Mouse (Mus musculus) embryo, embryonic 11.5 days (tissue): Measurements from ENCODE around the gene Dhx16.
"Not testable (repeated sequence)": the region's sequence is repeated elsewhere in the genome, so short reads cannot be mapped to it uniquely, and the experiment has no call there.

Experiments used
- DNase-seq: peaks from one replicate; pipeline ENCODE4 v3.0.0-alpha.2; 2012; ENCODE audit warnings: low read depth, low spot score

Dhx16 gene

DNA sequence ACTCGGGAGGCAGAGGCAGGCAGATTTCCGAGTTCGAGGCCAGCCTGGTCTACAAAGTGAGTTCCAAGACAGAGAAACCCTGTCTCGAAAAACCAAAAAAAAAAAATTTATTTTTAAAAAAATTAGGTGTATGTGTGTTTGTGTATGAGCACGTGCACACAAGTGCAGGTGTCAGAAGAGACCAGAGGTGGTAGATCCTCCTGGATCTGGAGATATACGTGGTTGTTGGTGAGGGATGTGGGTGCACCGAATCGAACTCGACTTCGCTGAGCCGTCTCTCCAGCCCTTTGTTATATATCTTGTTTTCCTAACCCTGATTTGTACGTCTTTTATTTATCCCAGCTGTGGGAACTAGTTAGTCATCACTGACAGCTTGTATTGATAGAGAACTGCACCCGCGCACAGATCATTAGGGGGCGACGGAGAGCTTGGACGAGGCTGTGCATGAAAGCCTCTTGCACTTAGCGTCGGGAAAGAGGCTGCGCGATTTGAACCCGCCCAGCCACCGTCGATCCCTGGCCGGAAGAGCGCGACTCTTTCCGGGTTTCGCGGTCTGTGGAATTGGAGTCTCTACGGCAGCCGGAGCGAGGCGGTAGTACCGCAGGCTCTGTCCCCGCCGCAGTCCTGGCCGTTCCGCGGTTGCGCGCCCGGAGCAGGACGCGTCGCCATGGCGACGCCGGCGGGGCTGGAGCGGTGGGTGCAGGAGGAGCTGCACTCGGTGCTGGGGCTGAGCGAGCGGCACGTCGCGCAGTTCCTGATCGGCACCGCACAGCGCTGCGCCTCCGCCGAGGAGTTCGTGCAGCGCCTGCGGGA lies at the start of gene Dhx16:
Gene Dhx16 (plus strand): TSS at position 575 of the 813 bp plus-strand sequence.
- peak; percentile 89 for DNase-seq

DNA sequence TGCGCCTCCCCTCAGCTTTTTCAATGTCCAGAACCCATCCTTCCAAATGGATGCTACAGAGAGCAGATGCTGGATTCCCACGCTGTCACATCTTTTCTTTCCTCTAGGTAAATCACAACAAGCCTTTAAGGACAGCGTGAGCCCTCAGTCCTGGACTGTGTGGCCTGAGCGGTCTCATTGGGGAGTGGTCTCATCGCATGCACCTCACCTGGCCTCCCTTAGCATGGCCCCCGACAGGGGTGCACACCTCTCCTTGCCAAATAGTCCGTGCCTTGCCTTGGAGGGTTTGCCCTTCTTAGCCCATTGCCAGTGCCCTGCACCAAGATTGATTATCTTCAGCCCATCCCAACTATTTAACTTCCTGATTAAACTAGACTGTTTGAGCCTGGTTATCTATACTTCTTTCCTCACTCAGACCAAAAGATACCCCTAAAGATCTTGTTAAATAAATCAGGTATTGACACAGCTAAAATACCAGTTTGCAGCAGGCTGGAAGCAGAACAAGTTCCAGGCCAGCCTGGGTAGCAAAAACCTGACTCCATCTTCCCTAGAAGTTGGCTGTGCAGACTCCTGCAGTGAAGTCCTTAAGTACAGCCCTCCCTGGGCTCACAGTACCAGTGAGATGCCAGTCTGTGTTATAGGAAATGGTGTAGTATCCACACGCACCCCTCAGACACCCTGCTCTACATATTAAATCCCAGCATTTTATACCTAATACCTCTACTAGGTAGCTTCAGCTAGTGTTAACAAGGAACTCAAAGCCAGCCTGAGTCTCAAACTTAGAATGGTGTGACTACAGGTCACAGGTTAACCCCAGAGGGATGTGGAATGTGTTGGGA lies 47.0 kb upstream of the Dhx16 start:
- no peak for DNase-seq

DNA sequence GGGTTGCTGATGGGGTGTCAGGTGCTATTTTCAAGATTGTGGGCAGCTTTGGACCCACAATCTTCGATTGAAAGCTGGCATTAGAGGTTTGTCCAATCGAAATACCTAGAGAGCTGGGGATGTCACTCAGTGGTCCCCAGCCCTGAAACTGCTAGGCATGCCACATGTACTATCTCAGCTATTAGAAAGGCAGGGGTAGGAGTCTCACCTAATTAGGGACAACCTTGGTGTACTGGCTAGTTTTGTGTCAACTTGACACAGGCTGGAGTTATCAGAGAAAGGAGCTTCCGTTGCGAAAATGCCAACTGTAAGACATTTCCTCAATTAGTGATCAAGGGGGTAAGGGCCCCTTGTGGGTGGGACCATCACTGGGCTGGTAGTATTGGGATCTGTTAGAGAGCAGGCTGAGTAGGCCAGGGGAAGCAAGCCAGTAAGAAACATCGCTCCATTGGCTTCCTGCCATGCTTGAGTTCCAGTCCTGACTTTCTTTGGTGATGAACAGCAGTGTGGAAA lies 46.3 kb upstream of the Dhx16 start:
- DNase-seq = no peak

DNA sequence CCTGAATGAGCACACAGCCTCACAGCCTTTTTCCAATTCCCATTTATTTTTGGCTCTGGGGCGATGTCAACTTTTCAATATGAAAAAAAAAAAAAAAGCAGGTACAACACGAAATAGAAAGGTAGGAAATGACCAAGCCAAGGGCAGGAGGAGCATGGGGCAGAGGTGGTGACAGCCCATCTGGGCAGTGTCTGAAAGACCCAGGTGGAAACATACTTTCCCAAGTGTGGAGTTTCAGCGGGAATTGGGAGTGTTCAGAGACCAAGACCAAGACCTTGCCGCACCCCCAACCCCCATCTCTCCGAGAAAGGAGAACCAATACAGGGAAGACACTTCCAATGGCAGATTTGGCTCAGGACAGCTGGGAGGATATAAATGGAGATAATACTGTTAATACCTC lies 45.7 kb upstream of the Dhx16 start:
- no peak for DNase-seq

DNA sequence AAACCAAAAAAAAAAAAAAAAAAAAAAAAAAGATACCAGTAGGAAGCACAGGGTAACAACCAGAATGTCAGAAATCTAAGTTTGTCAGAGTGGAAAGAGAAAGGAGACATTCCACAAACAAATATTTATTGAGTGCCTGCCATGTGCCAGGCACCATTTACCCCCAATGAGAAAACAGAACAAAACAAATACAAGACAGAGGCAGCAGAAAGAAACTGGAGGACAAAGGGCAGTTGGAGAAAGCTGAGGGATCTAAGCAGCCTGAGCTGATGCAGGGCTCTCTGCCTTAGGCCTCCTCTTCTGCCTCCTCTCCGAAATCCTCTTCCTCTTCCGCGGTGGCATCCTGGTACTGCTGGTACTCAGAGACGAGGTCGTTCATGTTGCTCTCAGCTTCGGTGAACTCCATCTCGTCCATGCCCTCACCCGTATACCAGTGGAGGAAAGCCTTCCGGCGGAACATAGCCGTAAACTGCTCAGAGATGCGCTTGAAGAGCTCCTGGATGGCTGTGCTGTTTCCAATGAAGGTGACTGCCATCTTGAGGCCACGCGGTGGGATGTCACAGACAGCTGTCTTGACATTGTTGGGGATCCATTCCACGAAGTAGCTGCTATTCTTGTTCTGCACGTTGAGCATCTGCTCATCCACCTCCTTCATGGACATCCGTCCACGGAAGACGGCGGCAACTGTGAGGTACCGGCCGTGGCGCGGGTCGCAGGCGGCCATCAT lies 44.8 kb upstream of the Dhx16 start:
- no peak for DNase-seq

DNA sequence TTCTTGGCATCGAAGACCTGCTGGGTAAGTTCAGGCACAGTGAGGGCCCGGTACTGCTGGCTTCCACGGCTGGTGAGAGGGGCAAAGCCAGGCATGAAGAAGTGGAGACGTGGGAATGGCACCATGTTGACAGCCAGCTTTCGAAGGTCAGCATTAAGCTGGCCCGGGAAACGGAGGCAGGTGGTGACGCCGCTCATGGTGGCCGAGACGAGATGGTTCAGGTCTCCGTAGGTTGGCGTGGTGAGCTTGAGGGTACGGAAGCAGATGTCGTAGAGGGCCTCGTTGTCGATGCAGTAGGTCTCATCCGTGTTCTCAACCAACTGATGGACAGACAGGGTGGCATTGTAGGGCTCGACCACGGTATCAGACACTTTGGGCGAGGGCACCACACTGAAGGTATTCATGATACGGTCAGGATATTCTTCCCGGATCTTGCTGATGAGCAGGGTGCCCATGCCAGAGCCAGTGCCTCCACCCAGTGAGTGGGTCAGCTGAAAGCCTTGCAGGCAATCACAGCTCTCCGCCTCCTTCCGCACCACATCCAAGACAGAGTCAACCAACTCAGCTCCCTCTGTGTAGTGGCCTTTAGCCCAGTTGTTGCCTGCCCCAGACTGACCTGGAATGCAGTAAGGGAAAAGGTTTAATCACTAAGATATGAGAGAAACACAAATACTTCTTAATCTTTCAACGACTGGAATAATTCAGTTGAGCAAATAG lies 44.0 kb upstream of the Dhx16 start:
- DNase-seq = no peak

DNA sequence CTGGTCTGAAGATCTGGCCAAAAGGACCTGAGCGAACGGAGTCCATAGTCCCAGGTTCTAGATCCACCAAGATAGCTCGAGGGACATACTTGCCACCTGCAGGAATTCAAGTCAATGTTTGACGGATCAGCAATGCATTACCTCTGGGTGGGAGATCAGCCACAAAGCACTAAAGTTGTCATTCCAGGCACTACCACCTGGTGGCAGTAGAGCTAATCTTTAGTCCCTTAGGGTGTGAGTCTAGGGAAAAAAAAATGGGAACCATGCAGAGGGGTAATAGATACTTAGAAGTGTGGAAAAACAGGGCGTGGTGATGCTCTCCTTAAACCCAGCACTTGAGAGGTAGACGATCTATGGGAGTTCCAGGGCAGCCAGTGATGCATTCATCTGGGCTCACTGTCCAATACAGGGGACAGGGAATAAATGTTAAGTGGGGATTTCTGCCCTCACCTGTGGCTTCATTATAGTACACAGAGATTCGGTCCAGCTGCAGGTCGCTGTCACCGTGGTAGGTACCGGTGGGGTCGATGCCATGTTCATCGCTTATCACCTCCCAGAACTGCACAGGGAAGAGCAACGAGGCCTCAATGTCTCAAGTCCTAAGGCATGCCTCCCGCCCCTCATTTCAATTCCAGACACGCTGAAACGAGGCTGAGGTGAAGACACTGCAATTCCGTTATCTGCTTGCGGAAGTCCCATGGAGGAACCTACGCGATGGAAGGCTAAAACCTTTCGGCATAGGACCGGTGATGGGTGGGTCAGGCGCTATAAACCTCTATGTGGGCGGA lies 43.2 kb upstream of the Dhx16 start:
- DNase-seq = peak; percentile 75

DNA sequence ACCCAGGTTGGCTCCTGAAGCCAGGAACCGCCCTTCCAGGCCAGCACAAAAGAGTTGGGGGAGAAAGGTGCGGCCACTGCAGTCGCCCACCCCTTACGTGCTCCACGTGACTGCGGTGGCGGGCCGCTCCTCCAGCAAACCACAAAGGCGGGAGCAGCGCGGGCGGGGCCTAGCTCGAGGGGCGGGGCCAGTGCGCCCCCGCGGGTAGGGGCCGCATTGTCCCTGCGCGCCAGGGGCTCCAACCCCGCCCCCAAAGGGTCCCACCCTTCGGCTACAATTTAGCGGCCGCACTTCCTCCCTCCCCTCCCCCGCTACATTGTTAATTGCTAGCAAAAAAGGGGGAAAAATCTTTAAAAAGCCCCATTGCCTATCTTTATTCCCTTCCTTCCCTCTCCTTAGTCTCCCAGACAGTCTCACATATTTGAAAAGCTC lies 42.6 kb upstream of the Dhx16 start:
- peak; percentile 87 for DNase-seq

DNA sequence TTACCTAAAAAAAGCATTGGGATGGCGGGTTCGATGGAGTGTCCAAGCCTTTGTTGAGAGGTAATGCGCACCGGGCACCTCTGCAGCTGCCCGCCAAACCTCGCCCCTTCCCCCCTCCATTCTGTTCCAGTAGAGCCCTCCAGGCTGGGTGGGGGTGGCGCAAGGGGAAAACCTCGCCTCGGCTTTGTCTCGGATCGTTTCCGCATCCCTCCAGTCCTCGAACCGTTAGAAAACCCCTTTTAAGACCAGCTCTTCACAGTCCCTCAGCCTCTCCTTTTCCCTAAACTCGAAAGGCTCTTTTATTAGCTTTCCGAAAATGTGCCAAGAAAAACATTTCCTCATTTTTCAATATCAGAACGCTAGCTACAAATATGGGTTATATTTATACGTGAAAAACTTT lies 42.1 kb upstream of the Dhx16 start:
- DNase-seq = no peak

DNA sequence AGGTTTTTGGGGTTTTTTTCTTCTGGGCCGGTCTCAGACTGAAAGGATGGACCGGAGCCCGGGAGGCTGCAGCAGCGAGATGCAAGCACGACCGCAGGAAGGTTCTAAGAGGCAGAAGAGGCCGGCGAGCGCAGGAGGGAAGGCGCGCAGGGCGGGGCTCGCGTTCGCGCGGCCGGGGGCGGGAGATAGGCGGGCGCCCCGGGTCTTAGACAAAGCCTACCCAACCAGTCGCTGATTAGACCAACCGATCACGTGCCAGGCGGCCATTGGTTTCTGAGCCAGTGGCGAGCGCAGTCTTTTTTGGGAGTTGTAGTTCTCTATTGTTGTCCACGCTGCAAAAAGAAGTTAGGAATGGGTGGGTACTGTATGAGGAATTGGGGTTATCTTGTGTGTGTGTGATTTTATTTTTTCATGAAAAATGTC lies 41.5 kb upstream of the Dhx16 start, which contains the start of gene Tubb5:
Gene Tubb5 (minus strand): TSS at position 185 of the 423 bp plus-strand sequence.
- DNase-seq = peak; percentile 92

DNA sequence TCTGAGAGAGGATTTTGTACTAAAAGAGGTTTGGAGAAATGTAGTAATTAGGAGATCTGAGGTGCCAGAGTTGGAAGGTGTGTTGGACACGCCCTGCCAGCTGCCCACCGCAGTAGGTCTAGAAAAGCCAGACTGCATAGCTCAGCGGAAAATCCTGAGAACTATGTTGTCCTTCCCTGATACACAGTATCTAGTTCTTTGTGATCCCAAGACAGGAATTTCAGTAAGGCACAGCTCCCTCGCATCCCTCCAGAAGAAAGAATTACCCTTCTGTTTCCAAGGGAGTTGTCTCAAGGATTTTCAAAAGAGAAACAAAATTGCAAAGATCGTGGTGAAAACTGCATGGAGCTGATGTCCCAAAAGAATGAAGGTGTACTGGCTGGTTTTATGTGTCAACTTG lies 41.0 kb upstream of the Dhx16 start:
- no peak for DNase-seq

DNA sequence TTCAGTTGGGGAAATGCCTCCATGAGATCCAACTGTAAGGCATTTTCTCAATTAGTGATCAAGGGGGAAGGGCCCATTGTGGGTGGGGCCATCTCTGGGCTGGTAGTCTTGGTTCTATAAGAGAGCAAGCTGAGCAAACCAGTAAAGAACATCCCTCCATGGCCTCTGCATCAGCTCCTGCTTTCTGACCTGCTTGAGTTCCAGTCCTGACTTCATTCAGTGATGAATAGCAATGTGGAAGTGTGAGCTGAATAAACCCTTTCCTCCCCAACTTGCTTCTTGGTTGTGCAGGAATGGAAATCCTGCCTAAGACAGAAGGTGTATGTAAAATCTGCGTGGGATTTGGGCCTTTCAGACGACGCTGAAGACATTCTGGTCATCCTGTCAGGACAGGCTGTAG lies 40.6 kb upstream of the Dhx16 start:
- DNase-seq = not testable (repeated sequence)

DNA sequence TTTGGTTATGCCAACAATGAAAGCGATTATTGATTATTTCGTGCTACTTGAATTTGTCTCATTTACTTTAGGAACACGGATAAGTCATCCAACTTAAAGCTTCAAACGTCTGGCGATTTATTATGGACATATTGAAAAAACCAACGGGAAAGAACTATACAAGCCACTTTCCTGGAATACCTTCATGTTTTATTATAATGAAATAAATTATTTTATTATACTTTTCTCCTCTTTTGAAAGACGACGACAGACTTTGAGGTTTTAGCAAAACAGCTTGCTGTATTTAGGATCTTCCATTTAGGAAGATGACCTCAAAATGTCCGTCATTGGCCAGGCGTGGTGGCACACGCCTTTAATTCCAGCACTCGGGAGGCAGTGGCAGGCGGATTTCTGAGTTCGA lies 39.1 kb upstream of the Dhx16 start:
- no peak for DNase-seq

DNA sequence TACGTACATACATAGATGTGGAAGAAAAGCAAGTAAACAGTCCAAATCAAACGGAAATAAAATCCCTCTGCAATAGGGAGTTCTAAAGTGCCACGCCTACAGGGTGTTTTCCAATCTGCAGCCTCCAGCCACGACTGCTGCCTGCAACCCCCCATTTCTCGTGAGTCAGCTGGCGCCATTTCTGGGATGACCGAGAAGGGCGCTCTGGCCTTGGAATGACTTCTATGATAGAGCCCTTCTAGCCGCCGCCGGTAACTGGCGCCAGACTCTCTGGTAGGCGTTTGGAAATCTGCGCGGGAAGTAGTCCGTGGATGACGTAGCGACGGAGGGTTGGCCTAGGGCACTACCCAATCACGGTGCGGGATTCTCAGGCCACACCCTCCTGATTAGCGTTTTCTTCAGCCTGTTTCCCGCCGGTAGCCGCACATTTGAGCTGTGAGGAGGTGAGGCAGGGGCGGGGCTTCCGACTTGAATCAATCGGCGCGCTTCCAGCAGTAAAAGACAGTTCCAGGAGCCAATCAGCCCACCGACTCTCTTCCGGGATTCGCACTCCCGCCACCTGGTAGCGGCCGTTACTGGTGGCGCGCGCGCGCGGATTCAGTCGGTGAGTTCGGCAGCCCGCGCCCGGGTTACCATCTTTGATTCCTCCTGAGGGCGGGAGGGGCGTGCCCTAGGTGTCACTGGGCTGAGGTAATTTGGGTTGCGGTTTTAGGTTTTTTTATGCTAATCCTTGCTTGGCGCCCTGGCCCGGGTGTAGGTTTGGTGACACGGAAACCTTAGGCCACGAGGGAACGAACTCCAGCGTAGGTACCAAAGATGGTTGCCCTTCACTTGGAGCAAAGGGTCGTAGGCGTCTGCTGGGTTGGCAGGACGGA lies 38.3 kb upstream of the Dhx16 start, which contains the start of gene Mdc1:
Gene Mdc1 (plus strand): TSS at position 440 of the 875 bp plus-strand sequence.
- DNase-seq = peak; percentile 99

DNA sequence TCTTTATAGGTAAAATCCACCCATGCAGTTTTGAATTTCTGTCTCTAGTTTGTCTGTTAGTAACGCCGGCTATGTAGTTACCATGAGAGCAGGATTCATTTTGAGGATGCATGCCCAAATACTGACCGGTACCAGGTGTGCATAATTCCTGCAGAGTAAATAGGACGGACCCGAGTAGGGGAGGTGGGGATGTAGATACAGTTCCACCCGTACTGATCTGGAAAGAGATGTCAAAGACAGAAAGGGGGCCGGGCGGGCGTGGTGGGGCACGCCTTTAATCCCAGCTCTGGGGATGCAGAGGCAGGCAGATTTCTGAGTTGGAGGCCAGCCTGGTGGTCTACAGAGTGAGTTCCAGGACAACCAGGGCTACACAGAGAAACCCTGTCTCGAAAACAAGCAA lies 37.6 kb upstream of the Dhx16 start:
- DNase-seq = no peak

DNA sequence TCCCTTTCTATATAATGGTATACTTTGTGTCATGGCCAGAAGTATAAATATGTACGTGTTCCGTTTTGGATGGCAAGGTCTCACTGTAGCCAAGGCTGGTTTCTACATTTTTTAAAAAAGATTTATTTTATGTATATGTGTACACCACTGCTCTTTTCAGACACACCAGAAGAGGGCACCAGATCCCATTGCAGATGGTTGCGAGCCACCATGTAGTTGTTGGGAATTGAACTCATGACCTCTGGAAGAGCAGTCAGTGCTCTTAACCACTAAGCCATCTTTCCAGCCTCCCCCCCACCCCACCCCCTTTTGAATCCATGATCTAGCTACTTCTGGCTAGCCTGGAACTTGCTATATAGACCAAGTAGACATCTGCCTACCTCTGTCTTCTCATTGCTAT lies 36.1 kb upstream of the Dhx16 start:
- DNase-seq = no peak

DNA sequence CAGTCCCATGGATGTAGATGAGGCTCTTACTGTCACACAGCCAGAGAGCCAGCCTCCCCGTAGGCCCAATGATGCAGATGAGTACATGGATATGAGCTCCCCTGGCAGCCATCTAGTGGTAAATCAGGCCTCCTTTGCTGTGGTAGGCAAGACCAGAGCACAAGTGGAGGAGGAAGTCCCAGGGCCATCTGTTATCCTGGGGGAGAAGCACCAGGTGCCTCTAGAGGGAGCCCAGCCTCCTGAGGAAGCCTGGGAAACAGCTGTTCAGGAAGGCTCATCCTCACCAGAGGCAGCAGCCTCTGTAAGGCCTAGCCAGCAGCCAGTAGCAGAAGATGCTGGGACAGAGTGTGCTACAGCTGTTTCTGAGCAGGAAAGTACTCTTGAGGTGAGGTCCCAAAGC lies 31.5 kb upstream of the Dhx16 start:
- DNase-seq = no peak

DNA sequence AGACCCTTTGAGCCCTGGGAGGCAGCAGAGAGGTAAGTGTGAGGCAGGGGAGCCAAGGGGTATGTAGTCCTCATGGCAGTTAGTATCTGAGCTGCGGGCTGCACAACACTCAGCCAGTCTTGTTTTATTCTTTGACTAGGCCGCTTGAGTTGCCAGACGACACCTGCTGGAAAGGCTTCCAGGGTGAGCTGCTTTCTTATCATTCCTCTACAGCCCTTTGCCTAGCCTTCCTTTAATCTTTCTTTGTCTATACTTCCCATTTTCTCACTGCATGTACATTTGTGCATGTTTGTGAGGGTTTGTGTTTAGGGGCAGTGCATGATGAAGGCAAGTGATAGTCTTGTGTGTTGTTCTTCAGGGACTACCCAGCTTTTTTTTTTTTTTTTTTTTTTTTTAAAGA lies 28.6 kb upstream of the Dhx16 start:
- no peak for DNase-seq

DNA sequence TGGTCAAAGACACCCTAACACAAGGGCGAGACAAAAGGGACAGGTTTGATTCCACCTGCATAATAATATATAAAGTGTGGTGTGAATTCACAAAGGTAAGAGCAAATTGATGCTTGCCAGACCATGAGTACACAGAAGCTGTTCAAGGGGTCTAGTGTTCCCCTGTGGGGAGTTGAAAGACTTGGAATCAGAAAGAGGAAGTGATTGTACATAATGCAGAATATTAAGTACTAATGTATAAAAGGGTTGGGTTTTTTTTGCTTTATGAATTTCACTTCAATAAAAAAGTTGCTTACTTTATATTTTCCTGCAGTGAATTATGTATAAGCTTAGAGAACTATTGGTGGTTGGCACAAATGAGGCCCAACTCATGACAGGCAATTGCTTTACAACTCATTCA lies 20.2 kb upstream of the Dhx16 start:
- DNase-seq = no peak
